Mouse (Mus musculus) ES-Bruce4 (cell line): Measurements from ENCODE around the gene Eif3k. TPM values are rescaled to one million over a fixed set of nuclear protein-coding genes. Genes with fewer than 3 reads are reported as not detected.
"Not testable (repeated sequence)": the region's sequence is repeated elsewhere in the genome, so short reads cannot be mapped to it uniquely, and the experiment has no call there.

Experiments
- H3K27ac ChIP-seq: 2 replicates; pipeline ENCODE4 v1.5.1; 2012; ENCODE audit warnings: low read length, inconsistent platforms; ENCODE audit not compliant: insufficient read depth
- H3K27me3 ChIP-seq: 2 replicates; pipeline ENCODE4 v1.6.1; 2012; ENCODE audit warnings: mild to moderate bottlenecking, low read length, inconsistent platforms; ENCODE audit not compliant: control insufficient read depth, poor library complexity, insufficient read depth, severe bottlenecking
- H3K36me3 ChIP-seq: 2 replicates; pipeline ENCODE4 v1.6.1; 2012; ENCODE audit warnings: inconsistent platforms, mild to moderate bottlenecking, low read length, moderate library complexity; ENCODE audit not compliant: control insufficient read depth, poor library complexity, insufficient read depth, severe bottlenecking
- H3K4me1 ChIP-seq: one replicate; pipeline ENCODE4 v1.8.1; 2011; ENCODE audit warnings: low read length; ENCODE audit not compliant: control insufficient read depth, insufficient read depth
- H3K4me3 ChIP-seq: 2 replicates; pipeline ENCODE4 v1.5.1; 2011; ENCODE audit warnings: low read depth, mild to moderate bottlenecking, low read length
- H3K9ac ChIP-seq: 2 replicates; pipeline ENCODE4 v1.6.1; 2012; ENCODE audit warnings: low read depth, mild to moderate bottlenecking, inconsistent platforms; ENCODE audit not compliant: poor library complexity, severe bottlenecking
- H3K9me3 ChIP-seq: replicated peaks from 2 replicates; pipeline ENCODE4 v1.6.1; 2012; ENCODE audit warnings: mild to moderate bottlenecking, low read length, inconsistent platforms; ENCODE audit not compliant: control insufficient read depth, poor library complexity, insufficient read depth, severe bottlenecking
- CTCF ChIP-seq: IDR thresholded peaks from one replicate; pipeline ENCODE4 v1.8.1; 2011; ENCODE audit warnings: low read depth, low read length
- EP300 ChIP-seq: IDR thresholded peaks from 2 replicates; pipeline ENCODE4 v1.6.1; 2011; ENCODE audit warnings: low read depth, low read length; ENCODE audit not compliant: insufficient read depth
- POLR2A ChIP-seq: IDR thresholded peaks from one replicate; pipeline ENCODE4 v1.8.1; 2011; ENCODE audit warnings: low read length; ENCODE audit not compliant: insufficient read depth
- polyA plus RNA-seq: library from polyadenylated mRNA; stranded (reverse); fragments of >200 nt; gene quantifications from 2 replicates; pipeline ENCODE4 v1.2.4, GENCODE M21; 2011; ENCODE audit warnings: low read depth; ENCODE audit not compliant: missing spikeins, insufficient read depth, insufficient read length

Gene Eif3k
- polyA plus RNA-seq, 1 experiment, result 409 TPM

DNA sequence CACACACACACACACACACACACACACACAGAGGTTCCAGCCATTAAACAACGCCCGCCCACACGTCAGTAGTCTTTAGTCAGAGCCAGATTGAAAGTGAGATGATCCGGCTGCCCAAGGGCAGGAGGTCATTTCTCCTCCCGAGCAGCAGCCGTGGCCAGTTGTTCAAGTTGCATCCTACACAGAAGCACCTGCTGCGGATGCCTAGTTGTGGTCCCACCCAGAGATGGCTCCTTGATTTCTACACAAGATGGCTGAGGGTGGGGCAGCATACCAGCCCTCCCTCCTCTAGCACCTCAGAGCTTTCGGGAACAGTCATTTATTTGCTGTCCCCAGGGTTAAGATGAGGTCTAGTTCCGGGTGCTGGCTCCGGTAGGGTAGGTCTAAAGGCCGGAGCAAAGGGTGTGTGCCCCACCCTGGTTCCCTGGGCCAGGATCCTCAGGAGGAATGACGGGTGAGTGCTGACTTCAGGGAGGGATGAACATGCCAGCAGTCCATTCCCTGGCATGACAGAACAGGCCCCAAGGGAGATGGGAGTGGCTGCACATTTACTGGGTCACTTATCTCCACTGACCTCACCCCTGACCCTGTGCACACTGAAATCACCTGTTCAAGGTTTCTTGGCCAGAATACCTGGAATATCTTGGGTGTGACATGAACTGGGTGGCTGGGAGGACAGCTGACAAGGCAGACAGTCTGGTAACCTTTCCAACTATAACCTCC, 11.8 kb downstream of the Eif3k start:
- Histone ChIP-seq H3K27ac (peak overlapping the region; percentile 95), H3K9me3 (no peaks in the 10 kb centered on the region), H3K9ac (peak overlapping the region; percentile 21), H3K4me1 (peaks cover 30% of the 10 kb centered on the region), H3K27me3 (no peaks in the 10 kb centered on the region), H3K36me3 (peaks cover 10% of the 10 kb centered on the region), H3K4me3 (no peak overlapping the region)
- no peak for TF ChIP-seq POLR2A
- TF ChIP-seq EP300, result peak; percentile 93

DNA sequence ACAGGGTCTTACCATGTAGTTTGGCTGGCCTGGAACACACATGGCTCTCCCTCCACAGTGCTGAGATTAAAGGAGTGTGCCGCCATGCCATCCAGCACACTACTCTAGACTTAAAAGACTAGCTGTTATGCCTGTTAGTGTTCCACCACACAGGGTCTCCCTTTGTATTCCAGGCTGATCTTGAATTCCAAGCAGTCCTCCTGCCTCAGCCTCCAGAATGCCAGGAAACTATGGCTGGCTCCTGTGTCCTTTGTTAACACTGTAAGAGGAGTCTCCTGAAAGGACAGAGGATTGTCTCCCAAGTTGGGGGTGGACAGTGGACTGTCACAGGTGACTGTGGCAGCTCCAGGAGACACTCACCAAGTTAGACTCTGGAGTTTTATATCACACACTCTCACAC, 12.4 kb downstream of the Eif3k start:
- peak overlapping the region; percentile 95 for H3K27ac ChIP-seq
- H3K4me1 ChIP-seq, result peaks cover 30% of the 10 kb centered on the region
- H3K9me3 ChIP-seq, result no peaks in the 10 kb centered on the region
- H3K9ac ChIP-seq, result peak overlapping the region; percentile 34; the same call in 1 of the 2 replicates
- H3K27me3 ChIP-seq, result no peaks in the 10 kb centered on the region
- no peak for TF ChIP-seq CTCF
- TF ChIP-seq EP300, result no peak
- no peak for TF ChIP-seq POLR2A
- H3K4me3 ChIP-seq, result no peak overlapping the region
- H3K36me3 ChIP-seq, result peaks cover 5% of the 10 kb centered on the region; the same call in 1 of the 2 replicates

DNA sequence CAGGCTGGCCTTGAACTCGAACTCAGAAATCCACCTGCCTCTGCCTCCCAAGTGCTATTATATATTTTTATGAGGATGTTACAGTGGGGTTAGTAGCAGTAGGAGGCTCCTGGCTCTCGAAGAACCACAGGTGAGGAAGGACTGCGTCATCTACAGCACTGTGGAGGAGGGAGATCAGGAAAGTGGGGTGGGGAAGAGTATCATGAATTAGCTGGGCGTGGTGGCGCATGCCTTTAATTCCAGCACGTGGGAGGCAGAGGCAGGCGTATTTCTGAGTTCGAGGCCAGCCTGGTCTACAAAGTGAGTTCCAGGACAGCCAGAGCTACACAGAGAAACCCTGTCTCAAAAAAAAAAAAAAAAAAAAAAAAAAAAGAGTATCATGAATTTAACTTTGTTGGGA, 13.5 kb downstream of the Eif3k start:
- H3K9me3 ChIP-seq, H3K36me3 ChIP-seq, H3K4me3 ChIP-seq, H3K27me3 ChIP-seq, H3K9ac ChIP-seq: not testable (repeated sequence)
- peaks cover 34% of the 10 kb centered on the region for H3K4me1 ChIP-seq
- 0 out of 2 replicates have a peak, but pooled peaks have one; percentile 37 for TF ChIP-seq EP300
- peak overlapping the region; percentile 95 for H3K27ac ChIP-seq

DNA sequence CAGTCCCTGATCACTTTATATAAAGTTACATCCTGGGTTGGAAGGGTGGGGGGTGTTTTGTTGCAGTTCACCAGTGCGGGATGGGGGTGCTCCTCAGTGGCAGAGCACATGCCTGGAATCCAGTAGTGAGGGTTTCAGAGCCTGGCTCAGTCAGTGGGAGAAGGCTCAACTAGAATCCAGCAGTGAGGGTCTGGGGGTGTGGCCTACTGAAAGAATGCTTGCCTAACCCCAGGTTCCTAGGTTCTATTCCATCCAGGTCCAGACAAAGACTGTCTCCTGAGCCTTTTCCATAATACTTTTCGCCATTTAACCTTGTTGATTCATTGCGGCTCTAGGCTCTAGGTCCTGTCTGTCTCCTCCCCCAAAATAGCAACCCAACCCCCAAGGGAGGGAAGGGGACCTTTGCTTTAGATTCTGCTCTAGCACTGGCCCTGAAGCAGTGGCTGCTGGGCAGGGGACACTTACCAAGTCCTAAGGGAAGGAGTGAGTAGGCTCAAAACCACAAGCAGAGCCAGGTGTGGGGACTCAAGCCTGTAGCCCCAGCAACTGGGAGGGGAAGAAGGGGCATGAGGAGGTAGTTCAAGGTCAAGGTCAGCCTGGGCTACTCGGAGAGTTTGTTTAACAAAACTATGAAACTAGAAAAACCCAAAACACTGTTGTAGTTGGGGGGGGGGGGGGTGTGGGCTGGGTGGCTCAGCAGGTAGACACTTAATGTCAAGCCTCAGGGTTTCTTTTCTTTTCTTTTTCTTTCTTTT, 14.7 kb downstream of the Eif3k start:
- H3K4me1 ChIP-seq, result peaks cover 30% of the 10 kb centered on the region
- no peaks in the 10 kb centered on the region for H3K9me3 ChIP-seq
- peak; percentile 6; the same call in 1 of the 2 replicates for TF ChIP-seq EP300
- TF ChIP-seq POLR2A, result no peak
- TF ChIP-seq CTCF, result no peak
- peak overlapping the region; percentile 94 for H3K27ac ChIP-seq
- peak overlapping the region; percentile 25; the same call in 1 of the 2 replicates for H3K4me3 ChIP-seq
- peaks cover 2% of the 10 kb centered on the region; the same call in 1 of the 2 replicates for H3K36me3 ChIP-seq
- no peaks in the 10 kb centered on the region for H3K27me3 ChIP-seq
- H3K9ac ChIP-seq, result peak overlapping the region; percentile 39; the same call in 1 of the 2 replicates

DNA sequence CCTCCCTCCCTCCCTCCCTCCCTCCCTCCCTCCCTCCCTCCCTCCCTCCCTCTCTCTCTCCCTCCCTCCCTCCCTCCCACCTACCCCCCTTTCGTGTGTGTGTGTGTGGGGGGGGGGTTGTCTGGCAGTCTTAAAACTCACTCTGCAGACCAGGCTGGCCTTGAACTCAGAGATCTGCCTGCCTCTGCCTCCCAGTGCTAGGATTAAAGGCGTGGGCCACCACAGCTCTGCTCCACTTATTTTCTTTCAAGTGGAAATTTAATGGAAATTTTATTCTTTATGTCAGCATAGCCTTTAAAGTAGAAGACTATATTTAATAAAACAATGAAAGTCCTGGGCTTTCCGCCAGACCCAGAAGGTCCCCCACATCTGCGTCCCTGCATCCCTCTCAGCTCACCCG, 15.5 kb downstream of the Eif3k start:
- Histone ChIP-seq H3K9ac (peak overlapping the region; percentile 39; the same call in 1 of the 2 replicates), H3K4me3 (peak overlapping the region; percentile 25), H3K4me1 (peaks cover 22% of the 10 kb centered on the region), H3K9me3 (no peaks in the 10 kb centered on the region), H3K36me3 (no peaks in the 10 kb centered on the region), H3K27ac (peak overlapping the region; percentile 96), H3K27me3 (no peaks in the 10 kb centered on the region)
- TF ChIP-seq CTCF, result no peak
- no peak for TF ChIP-seq POLR2A
- no peak for TF ChIP-seq EP300
